Mouse (Mus musculus) WW6 (cell line): ENCODE data around the gene Cttn.

ENCODE experiments used
- DNase-seq: peaks from one replicate; pipeline ENCODE4 v3.0.0-alpha.2; 2013; ENCODE audit warnings: low read depth, low spot score

Cttn gene

DNA sequence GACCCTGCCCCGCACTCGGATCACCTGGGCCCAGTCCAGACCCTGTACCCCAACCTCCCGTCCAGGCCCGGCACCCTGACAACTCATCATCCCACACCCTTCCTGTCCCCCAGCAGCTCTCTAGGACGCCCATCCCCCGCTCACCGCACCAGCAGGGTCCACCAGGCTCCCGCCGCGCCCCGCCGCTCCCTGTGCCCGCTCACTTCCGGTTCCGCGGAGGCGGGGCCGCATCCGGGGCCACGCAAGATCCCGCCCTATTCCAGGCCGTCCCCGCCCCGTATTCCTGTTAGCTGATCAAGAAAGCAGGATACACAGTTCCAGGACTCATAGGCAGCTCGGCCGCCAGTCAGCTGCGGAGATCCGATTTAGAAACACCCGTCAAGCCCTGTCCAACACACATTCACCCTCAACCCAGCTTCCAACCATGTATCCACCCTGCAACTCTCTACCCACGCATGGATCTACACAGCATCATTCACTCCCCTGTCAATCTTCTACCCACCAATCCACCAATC, at the start of gene Cttn:
TSS of gene Cttn (minus strand) at position 465 of the 515 bp plus-strand sequence.
- peak; percentile 64 for DNase-seq

DNA sequence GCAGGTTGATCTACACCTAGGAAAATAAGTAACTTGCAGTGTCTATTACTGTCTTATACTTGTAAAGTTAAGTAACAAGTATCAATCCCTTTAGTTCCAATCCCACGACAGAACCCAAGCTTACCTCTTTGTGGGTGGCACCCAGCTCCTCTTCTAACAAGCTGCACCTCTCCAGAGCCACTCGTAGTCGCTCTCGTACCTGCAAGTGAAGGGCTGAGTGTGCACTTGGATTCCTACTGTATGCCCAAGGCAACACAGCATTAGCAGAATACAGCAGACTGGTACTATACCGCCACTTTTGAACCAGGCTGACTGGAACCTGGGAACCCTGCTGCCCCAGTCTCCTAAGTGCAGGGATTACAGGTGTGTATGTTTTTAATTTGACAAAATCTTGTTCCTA, 49.0 kb upstream of the Cttn start:
- DNase-seq: no peak

DNA sequence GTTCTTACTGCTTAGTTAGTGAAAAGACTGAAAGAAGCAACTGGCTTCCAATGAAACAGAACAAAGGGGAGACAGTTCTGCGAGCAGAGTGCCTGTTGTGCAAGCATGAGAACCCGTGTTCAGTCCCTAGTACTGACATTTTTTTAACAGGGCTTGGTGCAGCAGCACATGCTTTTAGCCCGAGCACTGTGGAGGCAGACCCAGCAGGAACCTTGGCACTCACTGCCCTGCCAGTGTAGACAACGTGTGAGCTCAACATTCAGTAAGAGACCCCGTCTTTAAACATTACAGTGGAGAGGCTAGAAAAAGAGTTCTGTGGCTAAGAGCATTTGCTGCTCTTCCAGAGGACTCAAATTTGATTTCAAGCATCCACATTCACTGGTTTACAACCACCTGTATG, 45.9 kb upstream of the Cttn start:
- no peak for DNase-seq

DNA sequence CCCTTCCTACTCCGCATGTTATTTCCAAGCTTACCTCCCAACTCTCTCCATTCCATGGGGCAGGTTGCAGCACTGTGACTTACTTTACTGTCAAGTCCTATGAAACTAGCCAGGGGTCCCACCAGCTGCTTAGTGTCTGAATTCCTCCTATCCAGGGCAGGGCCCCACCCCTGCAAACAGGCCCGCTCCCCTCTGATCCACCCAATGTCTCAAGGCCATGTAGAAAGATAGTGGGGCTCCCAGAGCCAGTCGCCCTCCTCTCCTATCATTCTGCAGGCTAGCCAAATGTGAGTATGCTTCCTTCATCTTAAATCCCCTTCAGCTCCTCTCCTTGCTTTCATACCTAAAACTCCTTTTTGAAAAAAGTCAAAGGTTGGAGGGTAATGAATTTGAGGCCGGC, 38.3 kb upstream of the Cttn start:
- no peak for DNase-seq

DNA sequence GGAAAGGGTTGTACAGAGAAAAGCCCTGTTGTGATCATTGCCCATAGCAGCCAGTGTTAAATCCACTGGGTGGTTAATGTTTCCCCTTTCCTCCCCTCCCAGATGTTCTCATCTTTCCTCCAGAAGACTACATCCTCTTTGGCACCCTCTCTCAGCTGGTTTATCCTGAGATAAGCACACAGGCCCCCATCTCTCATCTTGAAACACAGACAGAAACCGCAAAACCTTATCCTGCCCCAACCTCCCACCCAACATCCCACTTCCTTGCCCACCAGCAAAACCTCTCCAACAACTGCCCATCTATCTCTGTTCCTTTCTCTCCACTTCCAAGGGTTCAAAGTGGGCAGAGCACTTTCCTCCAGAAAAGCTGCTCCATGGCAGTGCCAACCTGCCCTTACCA, 36.0 kb upstream of the Cttn start:
- DNase-seq: no peak

DNA sequence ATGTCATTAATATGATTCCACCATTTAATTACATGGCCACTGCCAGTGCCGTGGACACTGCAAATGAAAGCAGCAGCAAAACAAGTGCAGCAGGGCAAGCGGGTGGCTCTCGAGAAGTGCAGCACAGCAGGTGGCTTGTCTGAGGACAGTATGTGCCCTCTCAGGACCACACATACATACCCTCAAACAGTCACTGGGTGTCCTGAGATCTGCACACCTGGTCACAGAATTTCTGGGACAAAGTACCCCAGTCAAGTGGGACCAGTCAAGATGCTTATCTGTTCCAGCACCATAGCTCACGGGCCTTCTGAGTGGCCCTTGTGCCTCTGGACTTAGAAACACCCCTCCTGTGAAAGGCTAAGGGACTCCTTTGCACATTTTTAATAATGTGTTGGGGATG, 33.1 kb upstream of the Cttn start:
- DNase-seq: no peak

DNA sequence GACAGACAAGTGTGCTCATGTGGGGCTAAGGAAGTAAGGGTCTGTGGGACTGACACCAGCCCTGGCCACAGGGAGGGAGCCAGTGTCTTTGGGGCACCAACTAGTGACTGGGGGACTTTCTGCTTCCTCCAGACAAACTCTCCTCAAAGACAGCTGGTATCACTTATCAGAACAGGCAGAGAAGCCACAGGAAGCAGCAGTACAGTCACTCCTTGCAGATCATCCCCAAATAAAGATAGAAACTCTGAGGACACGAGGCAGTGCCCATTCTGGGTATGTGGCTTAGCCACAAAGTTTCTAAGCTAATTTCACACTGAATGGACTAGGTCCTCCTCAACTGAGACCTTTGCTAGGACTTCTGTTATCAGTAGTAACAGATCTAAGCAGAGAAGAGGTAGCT, 22.1 kb upstream of the Cttn start:
- no peak for DNase-seq

DNA sequence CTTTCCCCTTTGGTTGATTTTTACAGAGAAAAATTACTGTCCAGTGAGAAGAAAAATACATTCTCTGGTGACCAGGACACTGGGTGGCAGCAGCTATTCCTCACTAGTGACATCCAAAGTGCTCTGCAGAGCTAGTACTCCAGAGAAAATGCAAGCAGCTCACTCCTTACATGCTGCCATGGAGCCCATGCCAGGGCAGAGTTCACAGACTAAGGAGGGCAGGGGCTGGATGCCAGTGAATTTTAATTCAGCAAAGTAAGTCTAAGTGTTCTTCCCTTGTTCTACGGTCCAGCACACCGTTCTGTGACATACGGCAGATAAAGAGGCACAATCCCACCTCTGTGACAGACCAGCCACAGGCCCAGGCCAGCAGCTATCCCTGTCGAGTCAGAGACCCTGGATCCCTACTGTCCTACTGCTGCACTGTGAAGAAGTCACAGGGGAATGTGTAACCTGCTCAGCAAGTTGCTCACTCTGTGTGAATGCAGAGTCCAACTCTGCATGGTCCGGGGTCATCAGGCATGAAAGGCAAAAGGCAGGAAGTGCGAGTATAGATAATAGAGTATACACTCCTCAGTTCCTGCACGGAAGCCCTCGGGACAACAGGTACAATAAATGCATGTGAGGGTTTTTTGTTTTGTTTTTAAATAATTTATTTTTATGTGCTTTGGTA, 19.5 kb upstream of the Cttn start:
- DNase-seq: no peak

DNA sequence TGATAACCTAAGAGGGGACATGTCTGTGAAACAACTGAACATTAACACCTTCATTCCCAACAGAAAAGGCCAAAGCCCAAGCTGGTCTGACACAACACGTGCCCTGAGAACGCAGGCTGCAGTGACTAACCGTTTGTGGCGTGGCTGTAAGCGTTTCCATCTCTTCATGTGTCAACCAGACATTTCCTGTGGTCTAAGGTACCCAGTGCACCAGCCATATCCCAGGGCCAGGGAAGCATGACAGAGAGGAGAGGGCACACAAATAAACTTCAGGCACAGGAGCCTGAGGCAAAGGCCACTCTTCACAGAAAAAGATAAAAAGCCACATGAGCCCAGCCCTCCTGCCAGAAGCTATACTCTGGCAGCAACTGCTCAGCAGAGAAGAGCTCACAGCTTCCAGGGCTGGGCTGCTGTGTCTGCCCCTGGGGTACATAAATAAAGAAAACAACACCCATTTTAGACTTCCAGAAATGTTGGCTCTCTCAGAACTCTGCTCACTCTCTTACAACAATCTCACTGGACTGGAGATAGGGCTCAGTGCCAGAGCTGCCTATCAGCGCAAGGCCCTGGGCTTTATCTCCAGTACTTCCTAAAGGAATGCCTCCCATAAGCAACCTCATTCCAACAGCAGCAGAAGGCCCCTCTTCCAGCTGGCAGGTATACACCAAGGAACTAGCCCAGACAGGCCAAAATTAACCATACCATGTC, 18.4 kb upstream of the Cttn start:
- DNase-seq: no peak

DNA sequence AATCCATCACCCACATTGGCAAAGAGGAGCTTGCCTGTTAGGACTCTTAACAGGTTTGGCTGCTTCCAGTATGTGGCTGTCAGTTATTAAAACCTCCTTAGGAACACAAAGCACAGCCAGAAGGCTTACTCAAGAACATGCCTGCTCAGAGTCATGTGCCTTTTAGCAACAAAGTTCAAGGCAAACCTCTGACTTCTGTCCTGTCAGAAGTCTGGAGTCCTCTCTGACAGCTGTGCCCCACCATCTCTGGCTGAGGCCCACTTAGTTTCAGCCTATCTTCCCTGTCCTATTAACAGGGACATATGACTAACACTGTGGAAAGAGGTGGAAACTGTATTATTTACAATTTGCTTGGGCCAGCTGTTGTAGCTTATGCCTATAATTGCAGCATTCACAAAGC, 9.5 kb upstream of the Cttn start:
- DNase-seq: no peak

DNA sequence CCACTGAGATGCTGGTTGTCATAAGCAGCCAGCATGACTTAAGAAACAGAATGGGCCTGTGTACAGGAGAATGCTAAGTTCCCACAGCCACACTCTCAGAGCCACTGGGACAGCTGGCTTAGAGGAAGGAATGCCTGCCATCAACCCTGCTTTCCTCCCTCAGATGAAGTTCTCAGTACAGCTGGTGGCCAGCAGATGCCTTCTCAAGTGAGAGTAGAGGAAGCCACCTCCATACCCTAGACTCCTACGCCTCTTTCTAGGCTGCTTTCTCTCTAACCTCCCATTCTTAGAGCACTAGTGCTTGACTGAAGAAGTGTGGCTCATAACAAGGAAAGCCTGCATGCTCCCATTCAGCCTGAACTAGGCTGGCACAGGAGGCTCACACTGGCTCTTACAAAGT, 8.8 kb upstream of the Cttn start:
- DNase-seq: no peak

DNA sequence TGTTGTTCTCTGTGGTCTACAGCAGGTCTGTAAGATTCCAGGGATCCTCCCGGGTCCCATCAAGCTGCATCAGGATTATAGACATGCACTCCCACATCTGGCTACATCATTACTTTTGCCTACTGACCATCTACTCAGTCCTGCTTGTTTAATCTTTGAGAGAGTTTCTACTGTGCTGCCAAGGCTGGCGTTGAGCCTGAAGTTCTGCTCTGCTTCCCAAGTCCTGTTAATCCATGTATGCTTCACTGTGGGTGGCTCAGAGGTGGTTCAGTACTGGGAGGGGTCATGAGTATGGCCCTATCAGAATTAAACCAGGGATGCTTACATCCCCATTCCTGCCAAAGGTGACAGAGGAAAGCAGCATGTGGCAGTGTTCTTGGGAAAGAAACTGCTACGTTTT, 4.9 kb upstream of the Cttn start:
- no peak for DNase-seq

DNA sequence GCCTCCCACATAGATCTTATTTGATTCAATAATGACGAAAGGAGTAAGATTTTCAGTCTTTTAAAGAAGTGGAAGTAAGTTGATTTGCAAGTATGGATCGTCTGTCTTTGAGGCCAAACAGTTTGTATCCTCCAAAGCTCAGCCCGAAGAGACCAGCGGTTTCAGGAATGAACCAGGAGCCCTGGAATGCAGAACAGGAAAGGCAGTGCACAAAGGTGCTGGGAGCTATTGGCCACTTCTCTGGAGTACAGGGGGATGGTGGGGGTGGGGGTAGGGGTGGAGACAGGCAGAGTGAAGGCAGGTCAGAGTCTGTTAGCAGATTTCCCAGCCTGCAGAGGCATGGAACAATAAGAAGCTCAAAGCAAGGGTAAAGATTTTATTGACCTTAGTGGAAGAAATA, 2.7 kb upstream of the Cttn start:
- no peak for DNase-seq

DNA sequence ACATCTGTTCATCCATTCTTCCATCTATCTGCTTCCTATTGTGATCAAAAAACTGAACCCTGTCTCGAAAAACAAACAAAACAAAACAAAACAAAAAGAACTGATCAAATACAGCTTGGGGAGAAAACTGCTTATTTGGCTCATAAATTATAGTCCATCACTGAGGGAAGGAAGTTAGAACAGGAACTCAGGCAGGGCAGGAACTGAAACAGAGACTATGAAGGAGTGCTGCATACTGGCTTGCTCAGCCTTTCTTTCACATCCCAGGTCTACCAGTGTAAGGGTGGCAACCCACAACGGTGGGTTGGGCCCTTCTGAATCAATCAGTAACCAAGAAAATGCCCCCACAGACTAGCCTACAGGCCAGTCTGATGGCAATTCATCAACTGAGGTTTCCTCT, 294 bp upstream of the Cttn start:
- no peak for DNase-seq

DNA sequence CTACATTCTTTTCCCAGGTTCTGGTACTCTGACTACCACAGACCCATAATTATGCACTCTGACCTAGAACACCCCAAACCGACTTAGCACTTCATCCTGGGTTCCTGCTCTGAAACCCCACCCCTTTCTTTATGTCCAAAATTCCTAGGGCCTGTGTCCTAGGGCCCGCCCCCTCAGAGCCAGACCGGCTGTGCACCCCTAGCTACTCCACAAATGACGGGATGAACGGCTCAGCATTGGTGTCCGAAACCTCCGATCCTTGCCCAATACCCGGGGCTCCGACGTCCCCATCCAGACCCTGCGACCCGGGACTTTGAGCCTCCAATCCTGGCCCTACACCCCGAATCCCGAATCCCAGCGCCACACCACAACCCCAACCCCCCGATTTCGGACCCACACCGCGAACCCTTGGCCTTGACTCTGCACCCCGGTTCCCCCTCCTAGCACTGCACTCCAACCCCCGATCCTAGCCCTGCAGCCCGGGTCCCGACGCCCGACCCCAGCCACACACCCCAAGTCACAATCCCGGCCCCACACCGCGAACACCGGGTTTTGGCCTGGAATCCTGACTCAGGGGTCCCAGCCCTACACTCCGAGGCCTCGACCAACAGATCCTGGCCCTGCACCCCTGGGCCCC, 783 bp downstream of the Cttn start:
- no peak for DNase-seq

DNA sequence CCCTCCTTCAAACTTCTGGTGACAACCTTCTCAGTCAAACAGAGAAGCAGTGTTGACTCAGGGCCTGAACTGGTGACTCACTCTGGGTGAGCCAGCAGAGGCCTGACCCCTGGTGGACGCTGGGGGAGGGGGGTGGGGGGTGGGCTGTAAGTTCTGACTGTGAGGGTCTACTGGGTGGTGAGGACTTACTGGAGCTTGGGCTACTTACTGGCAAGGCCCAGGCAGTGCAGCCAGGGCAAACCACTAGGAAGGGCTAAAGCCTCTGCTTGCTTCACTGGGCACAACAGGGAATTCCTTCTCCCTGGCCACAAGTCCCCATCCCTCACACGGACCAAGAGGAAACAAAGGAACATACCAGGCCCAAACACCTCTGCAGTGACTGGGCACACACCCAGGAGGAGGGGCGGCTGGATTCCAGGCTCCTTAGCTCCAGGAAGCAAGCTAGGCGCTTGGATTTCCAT, 1.6 kb downstream of the Cttn start:
- no peak for DNase-seq

DNA sequence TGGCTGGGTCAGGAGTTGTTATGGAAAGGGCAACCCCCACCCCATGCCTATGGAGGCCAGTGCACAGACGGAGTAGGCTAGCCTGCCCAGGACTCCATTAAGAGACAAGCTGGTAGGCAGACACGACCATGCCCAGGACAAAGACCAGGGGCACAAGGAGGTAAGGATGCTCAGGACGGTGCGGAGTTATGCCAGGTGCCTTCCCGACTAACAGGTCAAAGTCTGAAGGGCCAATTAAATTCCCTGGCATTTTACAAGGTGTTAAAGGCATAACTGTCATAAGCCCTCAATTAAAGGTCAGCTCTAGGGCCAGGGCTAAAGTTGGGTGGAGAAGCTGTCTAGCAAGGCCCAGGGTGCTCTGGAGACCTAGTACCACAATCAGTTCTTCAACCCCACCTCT, 2.1 kb downstream of the Cttn start:
- no peak for DNase-seq

DNA sequence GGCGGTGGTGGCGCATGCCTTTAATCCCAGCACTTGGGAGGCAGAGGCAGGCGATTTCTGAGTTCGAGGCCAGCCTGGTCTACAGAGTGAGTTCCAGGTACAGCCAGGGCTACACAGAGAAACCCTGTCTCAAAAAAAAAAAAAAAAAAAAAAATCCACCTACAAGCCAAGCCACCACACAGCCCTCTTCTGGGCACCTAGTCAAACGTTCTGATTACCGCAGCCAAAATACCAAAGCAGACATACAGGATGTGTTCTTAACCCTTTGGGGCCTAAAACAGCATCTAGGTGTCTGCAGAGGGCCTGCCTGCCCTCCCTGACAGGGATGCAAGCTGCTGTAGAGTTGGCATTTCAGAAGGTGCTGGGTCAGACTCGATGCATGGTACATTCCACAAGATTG, 8.2 kb downstream of the Cttn start:
- no peak for DNase-seq

DNA sequence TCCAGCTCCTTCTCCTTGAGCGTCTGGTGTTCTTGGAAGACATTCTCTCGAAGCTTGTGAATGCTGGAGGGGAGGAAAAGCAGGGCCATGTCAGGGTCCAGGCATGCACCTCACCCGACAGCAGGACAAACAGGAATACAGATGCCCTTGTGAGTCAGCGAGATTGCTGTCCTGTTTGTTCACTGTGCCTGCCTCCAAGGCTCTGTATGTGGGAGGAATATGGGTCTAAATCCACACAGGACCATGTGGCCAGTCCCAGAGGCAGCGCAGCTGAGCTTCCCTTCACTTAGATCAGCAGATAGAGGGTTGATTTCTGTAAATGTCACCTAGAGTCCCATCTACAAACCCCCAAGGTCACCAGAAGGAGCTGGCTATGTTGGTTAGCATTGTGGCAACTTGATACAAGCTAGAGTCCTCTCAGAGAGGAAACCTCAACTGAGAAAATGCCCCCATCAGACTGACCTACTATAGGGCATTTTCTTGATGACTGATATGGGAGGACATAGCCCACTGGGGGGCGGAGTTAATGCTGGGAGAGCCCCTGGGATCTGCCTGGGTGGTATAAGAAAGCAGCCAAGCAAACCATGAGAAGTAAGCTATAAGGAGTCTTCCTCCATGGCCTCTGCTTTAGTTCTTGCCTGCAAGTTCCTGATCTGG, 9.4 kb downstream of the Cttn start:
- DNase-seq: no peak

DNA sequence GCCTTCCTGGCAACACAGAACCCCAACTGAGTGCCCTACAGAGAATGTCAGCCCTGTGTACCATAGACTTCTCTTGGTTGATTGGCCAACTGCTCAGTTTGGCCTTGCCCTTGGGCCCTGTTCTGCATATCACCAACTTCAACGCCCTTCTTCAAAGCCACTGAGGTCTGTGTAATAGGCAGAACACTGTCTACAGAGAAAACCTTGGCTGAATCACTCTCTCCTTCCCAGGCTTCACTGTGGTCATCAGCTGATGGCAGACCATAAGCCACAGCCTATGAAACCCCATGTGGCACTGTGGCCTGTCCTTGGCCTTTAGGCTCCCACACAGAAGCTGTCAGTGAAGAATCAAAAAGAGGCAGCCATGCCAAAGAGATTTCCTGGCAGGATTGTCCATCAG, 11.9 kb downstream of the Cttn start:
- DNase-seq: no peak

DNA sequence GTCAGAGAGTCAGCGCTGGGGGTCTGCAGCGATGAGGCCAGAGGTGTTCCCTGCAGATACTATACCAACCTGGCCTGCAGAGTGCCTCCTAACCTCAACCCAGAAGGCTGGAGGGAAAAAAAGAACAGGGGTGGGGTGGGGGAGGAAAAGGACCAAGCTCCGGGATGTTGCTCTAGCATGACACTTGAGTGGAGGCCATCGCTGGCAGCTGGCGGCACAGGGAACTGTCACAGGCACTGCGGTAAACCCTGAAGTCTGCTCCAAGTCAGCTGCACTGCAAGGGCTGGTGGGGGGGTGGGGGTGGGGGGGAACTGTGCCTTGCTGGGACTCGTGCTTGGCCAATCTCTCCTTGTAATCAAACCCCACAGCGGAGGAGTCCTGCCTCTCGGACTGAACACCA, 20.1 kb downstream of the Cttn start:
- DNase-seq: no peak
